Mouse (Mus musculus) CH12.LX (cell line): ENCODE measurements around the gene Ptgis.

Experiments
- CTCF ChIP-seq, 2 experiments: IDR thresholded peaks in 1 of 2; conservative IDR thresholded peaks in 1 of 2; 2 replicates each; pipeline ENCODE4 v1.5.1; 2011 to 2012; ENCODE audit warnings: low read depth in 2 of 2, low read length in 2 of 2, improper control_type of control experiment in 1 of 2, inconsistent platforms in 1 of 2, mild to moderate bottlenecking in 1 of 2, moderate library complexity in 1 of 2
- ELF1 ChIP-seq: IDR thresholded peaks from 2 replicates; pipeline ENCODE4 v1.6.1; 2014; ENCODE audit warnings: low read depth, mild to moderate bottlenecking, inconsistent platforms, low read length, improper control_type of control experiment
- ZNF384 ChIP-seq: IDR thresholded peaks from 2 replicates; pipeline ENCODE4 v1.6.1; 2012; ENCODE audit warnings: low read depth, low read length, improper control_type of control experiment, inconsistent platforms

DNA sequence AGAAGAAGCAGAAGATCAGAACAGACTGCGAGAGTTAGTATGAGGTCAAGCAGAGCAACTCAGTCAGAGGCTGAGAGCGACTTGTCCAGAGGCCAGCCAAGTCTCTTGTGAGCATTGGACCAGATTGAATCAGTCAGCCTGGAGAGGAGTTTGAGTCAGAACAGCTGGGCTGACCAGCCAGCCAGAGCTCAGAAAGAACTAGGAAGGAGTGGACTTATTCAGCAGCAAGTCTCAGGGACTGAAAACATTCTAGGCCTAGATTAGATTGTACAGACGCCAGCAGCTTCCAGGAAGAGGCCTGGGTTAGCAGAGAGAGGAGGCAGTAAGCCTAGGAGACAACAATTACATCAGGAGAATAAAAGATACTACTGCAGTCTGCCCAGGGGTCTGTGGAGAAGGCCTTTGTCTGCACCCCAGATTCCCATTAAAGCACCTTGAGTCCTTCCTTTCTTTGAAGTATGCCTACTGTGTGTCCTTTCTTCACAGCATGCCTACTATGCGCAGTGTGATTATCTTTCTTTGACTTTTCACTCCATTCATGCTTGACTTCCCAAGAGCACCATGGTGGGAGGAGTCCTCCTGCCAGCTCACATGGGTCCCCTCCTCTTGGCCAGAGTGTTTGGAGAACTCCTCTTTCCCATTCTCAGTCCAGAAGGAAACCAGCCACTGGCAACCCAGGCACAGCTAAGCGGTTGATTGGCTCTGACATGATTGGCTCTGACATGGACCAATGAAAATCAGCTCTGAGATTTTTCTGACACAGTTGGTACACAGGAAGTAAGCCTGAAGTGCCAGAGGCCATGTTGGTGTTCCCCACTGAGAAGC is 67.1 kb downstream of the Ptgis start:
- TF ChIP-seq ELF1 (no peak), ZNF384 (no peak), CTCF (conservative IDR thresholded peaks at IDR 0.05 in 1 of 2, IDR thresholded peaks at IDR 0.05 in 1 of 2; ENCODE audit: low read depth in 2 of 2, low read length in 2 of 2) (no peak)
